Mouse (Mus musculus): ENCODE measurements at regions not wholly inside any gene's neighbourhood (a gene's known extent, or its start where the extent isn't known, plus 50 kb on each side); places are given as distances from the start of the nearest gene placed in this dataset.

- ATAC-seq (ENCODE audit: low FRiP score): no peak
- H3K4me3 ChIP-seq: no peak overlapping the region
- no peak overlapping the region for H3K9ac ChIP-seq
- H3K36me3 ChIP-seq: no peaks in the 10 kb centered on the region
- 88% methylated on average over 4 of the region's 4 CpGs for WGBS
- no peaks in the 10 kb centered on the region for H3K4me1 ChIP-seq (replicated peaks)
- H3K27me3 ChIP-seq: no peaks in the 10 kb centered on the region
- H3K9me3 ChIP-seq: no peaks in the 10 kb centered on the region
- no peak overlapping the region for H3K27ac ChIP-seq
- H3K4me2 ChIP-seq: no peak overlapping the region
Observed at GRCm38 (mm10) chr3:102386091-102386490, 83.6 kb upstream of the Ngf start.

- ATAC-seq (ENCODE audit: low FRiP score): no peak
- H3K9ac ChIP-seq: no peak overlapping the region
- 86% methylated on average over 2 of the region's 2 CpGs for WGBS
- no peaks in the 10 kb centered on the region for H3K36me3 ChIP-seq
- H3K9me3 ChIP-seq: no peaks in the 10 kb centered on the region
- no peak overlapping the region for H3K27ac ChIP-seq
- no peaks in the 10 kb centered on the region for H3K4me1 ChIP-seq (replicated peaks)
- no peaks in the 10 kb centered on the region for H3K27me3 ChIP-seq
- no peak overlapping the region for H3K4me2 ChIP-seq
- H3K4me3 ChIP-seq: no peak overlapping the region
Observed at GRCm38 (mm10) chr3:102384596-102384995, 85.1 kb upstream of the Ngf start.

- H3K4me2 ChIP-seq: no peak overlapping the region
- ATAC-seq (ENCODE audit: low FRiP score): no peak
- H3K36me3 ChIP-seq: no peaks in the 10 kb centered on the region
- no peak overlapping the region for H3K4me3 ChIP-seq
- H3K27me3 ChIP-seq: no peaks in the 10 kb centered on the region
- no peak overlapping the region for H3K27ac ChIP-seq
- H3K9ac ChIP-seq: no peak overlapping the region
- 71% methylated on average over 8 of the region's 8 CpGs for WGBS
- no peaks in the 10 kb centered on the region for H3K4me1 ChIP-seq (replicated peaks)
- no peaks in the 10 kb centered on the region for H3K9me3 ChIP-seq
Observed at GRCm38 (mm10) chr3:102383671-102384070, 86.0 kb upstream of the Ngf start.

- no peak overlapping the region for H3K27ac ChIP-seq
- no peak overlapping the region for H3K4me2 ChIP-seq
- H3K36me3 ChIP-seq: no peaks in the 10 kb centered on the region
- ATAC-seq (ENCODE audit: low FRiP score): no peak
- no peaks in the 10 kb centered on the region for H3K4me1 ChIP-seq (replicated peaks)
- H3K9me3 ChIP-seq: no peaks in the 10 kb centered on the region
- no peak overlapping the region for H3K4me3 ChIP-seq
- 92% methylated on average over 10 of the region's 10 CpGs for WGBS
- H3K27me3 ChIP-seq: no peaks in the 10 kb centered on the region
- no peak overlapping the region for H3K9ac ChIP-seq
Observed at GRCm38 (mm10) chr3:102381683-102382082, 88.0 kb upstream of the Ngf start.

- no peaks in the 10 kb centered on the region for H3K27me3 ChIP-seq
- no peak overlapping the region for H3K4me2 ChIP-seq
- no peaks in the 10 kb centered on the region for H3K4me1 ChIP-seq (replicated peaks)
- H3K27ac ChIP-seq: no peak overlapping the region
- H3K9ac ChIP-seq: no peak overlapping the region
- no peaks in the 10 kb centered on the region for H3K36me3 ChIP-seq
- H3K4me3 ChIP-seq: no peak overlapping the region
- WGBS: 82% methylated on average over 5 of the region's 5 CpGs
- ATAC-seq (ENCODE audit: low FRiP score): no peak
- no peaks in the 10 kb centered on the region for H3K9me3 ChIP-seq
Observed at GRCm38 (mm10) chr3:102374381-102375060, 95.2 kb upstream of the Ngf start.

- H3K36me3 ChIP-seq: no peaks in the 10 kb centered on the region
- WGBS: 76% methylated on average over 8 of the region's 8 CpGs
- no peak overlapping the region for H3K4me3 ChIP-seq
- no peaks in the 10 kb centered on the region for H3K9me3 ChIP-seq
- no peak overlapping the region for H3K27ac ChIP-seq
- no peak overlapping the region for H3K4me2 ChIP-seq
- H3K27me3 ChIP-seq: peaks cover 16% of the 10 kb centered on the region; the same call in 1 of the 2 replicates
- no peak overlapping the region for H3K9ac ChIP-seq
- no peaks in the 10 kb centered on the region for H3K4me1 ChIP-seq (replicated peaks)
- no peak for ATAC-seq (ENCODE audit: low FRiP score)
Observed at GRCm38 (mm10) chr3:102372205-102372899, 97.4 kb upstream of the Ngf start.

- H3K4me3 ChIP-seq: no peak overlapping the region
- no peak for ATAC-seq (ENCODE audit: low FRiP score)
- no peak overlapping the region for H3K9ac ChIP-seq
- no peaks in the 10 kb centered on the region for H3K9me3 ChIP-seq
- H3K36me3 ChIP-seq: no peaks in the 10 kb centered on the region
- peaks cover 62% of the 10 kb centered on the region for H3K27me3 ChIP-seq
- H3K4me2 ChIP-seq: no peak overlapping the region
- H3K4me1 ChIP-seq (replicated peaks): no peaks in the 10 kb centered on the region
- 67% methylated on average over 6 of the region's 6 CpGs for WGBS
- no peak overlapping the region for H3K27ac ChIP-seq
Observed at GRCm38 (mm10) chr3:102366188-102366587, 103.5 kb upstream of the Ngf start.

GRCm38 (mm10) chr3:102364326-102364935 is 105.3 kb upstream of the Ngf start:
- Histone ChIP-seq H3K27me3 (peaks cover 80% of the 10 kb centered on the region), H3K4me2 (no peak overlapping the region), H3K4me3 (no peak overlapping the region), H3K27ac (no peak overlapping the region), H3K36me3 (no peaks in the 10 kb centered on the region), H3K9me3 (no peaks in the 10 kb centered on the region), H3K4me1 (replicated peaks) (no peaks in the 10 kb centered on the region), H3K9ac (no peak overlapping the region)
- 92% methylated on average over 5 of the region's 5 CpGs for WGBS
- no peak for ATAC-seq (ENCODE audit: low FRiP score)

GRCm38 (mm10) chr3:102360732-102361280 is 108.9 kb upstream of the Ngf start:
- H3K4me1 ChIP-seq (replicated peaks): no peaks in the 10 kb centered on the region
- no peak for ATAC-seq (ENCODE audit: low FRiP score)
- no peaks in the 10 kb centered on the region for H3K36me3 ChIP-seq
- H3K4me3 ChIP-seq: no peak overlapping the region
- WGBS: 86% methylated on average over 9 of the region's 9 CpGs
- H3K9ac ChIP-seq: no peak overlapping the region
- H3K9me3 ChIP-seq: no peaks in the 10 kb centered on the region
- H3K27ac ChIP-seq: no peak overlapping the region
- peaks cover 93% of the 10 kb centered on the region for H3K27me3 ChIP-seq
- no peak overlapping the region for H3K4me2 ChIP-seq

GRCm38 (mm10) chr3:102358801-102359200 is 110.9 kb upstream of the Ngf start:
- no peak overlapping the region for H3K4me3 ChIP-seq
- no peak overlapping the region for H3K27ac ChIP-seq
- no peaks in the 10 kb centered on the region for H3K9me3 ChIP-seq
- H3K4me1 ChIP-seq (replicated peaks): no peaks in the 10 kb centered on the region
- 92% methylated on average over 4 of the region's 4 CpGs for WGBS
- ATAC-seq (ENCODE audit: low FRiP score): no peak
- H3K36me3 ChIP-seq: no peaks in the 10 kb centered on the region
- H3K4me2 ChIP-seq: no peak overlapping the region
- H3K9ac ChIP-seq: no peak overlapping the region
- H3K27me3 ChIP-seq: peaks cover 97% of the 10 kb centered on the region

GRCm38 (mm10) chr3:102357062-102357610 is 112.6 kb upstream of the Ngf start:
- Histone ChIP-seq H3K4me3 (no peak overlapping the region), H3K4me1 (replicated peaks) (no peaks in the 10 kb centered on the region), H3K9me3 (no peaks in the 10 kb centered on the region), H3K4me2 (no peak overlapping the region), H3K36me3 (no peaks in the 10 kb centered on the region), H3K9ac (no peak overlapping the region), H3K27ac (no peak overlapping the region), H3K27me3 (peaks cover 94% of the 10 kb centered on the region)
- 79% methylated on average over 7 of the region's 7 CpGs for WGBS
- ATAC-seq (ENCODE audit: low FRiP score): no peak

- H3K27ac ChIP-seq: no peak overlapping the region
- no peak overlapping the region for H3K4me3 ChIP-seq
- 91% methylated on average over 2 of the region's 2 CpGs for WGBS
- H3K4me1 ChIP-seq (replicated peaks): no peaks in the 10 kb centered on the region
- no peak overlapping the region for H3K4me2 ChIP-seq
- H3K9ac ChIP-seq: no peak overlapping the region
- no peaks in the 10 kb centered on the region for H3K36me3 ChIP-seq
- peaks cover 94% of the 10 kb centered on the region for H3K27me3 ChIP-seq
- no peaks in the 10 kb centered on the region for H3K9me3 ChIP-seq
- ATAC-seq (ENCODE audit: low FRiP score): no peak
Observed at GRCm38 (mm10) chr3:102355352-102355751, 114.4 kb upstream of the Ngf start.

All from hindbrain, embryonic 13.5 days (tissue).